Mouse (Mus musculus) thymus, postnatal 10 days (tissue): Measurements from ENCODE around the gene Atp2a3.

Source experiments
- DNase-seq, 2 experiments: peaks; one replicate each; pipeline ENCODE4 v3.0.0; 2021; ENCODE audit warnings: low spot score in 2 of 2

Atp2a3 gene

DNA sequence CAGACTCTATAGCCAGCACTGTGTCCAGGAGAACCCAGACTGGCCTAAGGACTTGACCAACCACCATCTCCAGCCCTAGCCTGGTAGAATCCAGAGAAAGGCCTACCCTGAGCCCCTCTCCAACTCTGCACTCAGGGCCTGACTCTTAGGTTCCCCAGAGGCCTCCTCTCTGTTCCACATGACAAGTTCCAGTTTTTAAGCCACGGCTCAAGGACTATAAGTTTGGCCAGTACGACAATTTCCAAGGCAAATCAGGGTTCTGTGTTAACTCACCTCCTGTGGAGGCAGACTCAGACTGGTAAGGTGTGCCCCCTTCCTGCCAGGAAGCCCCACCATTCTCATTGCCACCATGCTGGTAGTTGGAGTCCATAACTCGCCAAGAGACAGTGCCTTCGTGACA is 6.8 kb upstream of the Atp2a3 start:
- DNase-seq: no peak

DNA sequence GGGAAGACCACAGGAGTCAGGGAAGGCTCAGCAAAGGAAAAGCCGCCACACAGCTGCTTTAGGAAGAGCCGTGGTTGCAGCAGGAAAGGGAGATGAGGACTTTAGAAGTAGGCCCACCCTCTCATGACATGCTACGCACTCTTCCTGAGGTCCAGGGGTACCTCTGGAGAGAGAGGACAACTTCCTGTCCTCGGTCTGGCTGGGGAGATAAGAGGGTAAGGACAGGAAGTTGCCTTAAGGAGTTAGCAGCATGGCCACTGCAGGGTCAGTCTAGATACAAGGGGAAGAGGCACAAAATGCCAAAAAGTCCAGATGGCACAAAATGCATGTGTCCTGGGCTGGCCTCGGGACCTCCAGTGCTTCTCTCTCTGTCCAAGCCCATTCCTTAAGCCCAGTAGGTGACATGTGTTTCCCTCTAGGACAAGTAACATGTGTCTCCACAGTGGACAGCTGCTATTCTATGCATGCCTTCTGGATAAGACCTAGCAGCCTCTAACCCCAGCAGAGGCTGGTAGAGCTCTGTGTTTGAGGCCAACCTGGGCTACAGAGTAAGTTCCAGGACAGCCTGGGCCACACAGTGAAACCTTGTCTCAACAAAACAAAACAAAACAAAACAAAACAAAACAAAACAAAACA is 5.5 kb upstream of the Atp2a3 start:
- DNase-seq: no peak

DNA sequence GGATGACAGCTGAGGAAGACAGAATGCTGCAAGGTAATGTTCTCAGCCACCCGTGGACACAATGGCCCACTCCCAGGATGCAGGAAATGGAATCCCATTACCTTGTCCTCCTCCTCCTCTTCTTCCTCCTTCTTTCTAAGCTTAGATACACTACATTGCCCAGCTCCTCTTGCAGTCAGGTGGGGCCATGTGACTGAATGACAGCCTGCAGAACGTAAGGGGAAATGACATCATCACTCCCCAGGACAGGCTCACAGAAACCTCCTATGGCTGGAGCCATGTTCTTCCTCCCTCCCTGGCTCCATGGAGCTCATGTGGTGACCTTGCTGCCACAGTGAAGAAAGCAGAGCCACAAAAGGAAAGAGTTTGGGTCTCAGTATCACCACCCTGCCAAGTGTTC is 3.7 kb upstream of the Atp2a3 start:
- no peak for DNase-seq

- DNase-seq: no peak
Observed at GRCm38 (mm10) chr11:72959924-72960679, 867 bp upstream of the Atp2a3 start.

GRCm38 (mm10) chr11:72960723-72961071 is 272 bp upstream of the Atp2a3 start:
- DNase-seq: no peak

DNA sequence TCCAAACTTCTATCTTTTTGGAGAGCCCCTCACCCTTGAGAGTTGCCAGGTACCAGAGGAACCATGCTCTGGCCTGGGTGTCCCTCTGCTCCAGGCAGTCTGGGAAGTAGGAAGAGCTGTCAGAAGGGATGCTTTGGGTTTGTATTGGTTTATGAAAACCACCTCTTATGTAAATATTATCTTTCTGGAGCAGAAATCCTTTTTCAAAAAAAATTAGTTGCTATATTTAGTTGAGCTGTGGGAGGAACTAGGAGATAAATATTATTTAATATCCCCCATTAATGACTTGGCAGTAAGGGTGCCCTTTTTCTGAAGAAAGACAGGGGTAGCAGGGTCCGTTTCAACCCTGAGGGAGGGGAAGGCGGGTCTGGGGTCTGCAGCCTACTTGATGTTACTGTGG is 1.4 kb downstream of the Atp2a3 start:
- no peak for DNase-seq

DNA sequence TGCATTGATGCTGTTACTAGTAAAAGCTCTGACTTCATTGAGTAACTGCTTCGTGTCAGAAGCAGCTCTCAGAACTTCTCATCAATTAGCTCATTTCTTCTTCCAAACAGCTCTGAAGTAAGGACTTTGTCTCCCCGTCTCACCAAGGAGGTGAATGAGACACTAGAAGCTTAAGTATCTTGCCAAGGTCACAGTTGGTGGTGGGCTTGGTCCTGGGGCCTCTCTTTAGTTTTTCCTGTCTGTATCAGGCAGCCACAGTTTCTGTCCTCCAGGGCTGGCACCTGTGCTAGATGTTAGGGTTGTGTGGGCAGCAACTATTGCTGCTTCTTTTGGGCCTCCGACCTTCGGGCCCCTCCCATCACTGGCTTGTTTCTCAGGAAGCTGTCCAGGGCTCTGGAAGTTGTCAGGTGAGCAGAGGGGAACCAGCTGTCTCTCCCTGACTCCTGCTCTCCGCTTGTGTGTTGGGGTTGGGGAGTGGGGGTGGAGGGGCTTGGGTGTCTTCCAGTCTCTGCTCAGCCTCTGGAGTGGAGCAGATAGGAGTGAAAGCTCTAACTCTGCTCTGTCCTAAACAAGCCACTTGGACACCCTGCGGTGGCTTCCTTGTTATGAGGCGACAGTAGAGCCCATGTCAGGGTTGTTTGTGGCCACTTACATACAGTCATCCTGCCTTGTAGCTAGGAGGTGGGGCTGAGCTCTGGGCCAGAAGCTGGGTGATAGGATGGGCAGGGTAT is 2.3 kb downstream of the Atp2a3 start:
- DNase-seq: no peak

GRCm38 (mm10) chr11:72963789-72964294 is 2.9 kb downstream of the Atp2a3 start:
- no peak for DNase-seq

DNA sequence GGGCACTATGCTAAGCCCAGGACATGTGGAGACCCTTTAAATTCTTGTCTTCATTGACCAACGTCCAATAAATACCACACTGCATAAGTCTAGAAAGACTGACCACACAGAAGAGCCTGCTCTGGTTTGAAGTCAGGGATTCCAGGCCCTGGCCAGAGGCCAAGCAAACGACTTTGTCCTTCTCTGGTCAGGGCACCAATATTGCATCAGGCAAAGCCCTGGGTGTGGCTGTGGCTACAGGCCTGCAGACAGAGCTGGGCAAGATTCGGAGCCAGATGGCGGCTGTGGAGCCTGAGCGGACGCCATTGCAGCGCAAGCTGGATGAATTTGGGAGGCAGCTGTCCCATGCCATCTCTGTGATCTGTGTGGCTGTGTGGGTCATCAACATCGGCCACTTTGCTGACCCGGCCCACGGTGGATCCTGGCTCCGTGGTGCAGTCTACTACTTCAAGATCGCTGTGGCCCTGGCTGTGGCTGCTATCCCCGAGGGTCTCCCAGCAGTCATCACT is 14.1 kb downstream of the Atp2a3 start:
- DNase-seq: no peak

GRCm38 (mm10) chr11:72982516-72982915 is 21.5 kb downstream of the Atp2a3 start:
- DNase-seq: no peak

GRCm38 (mm10) chr11:72983283-72983682 is 22.3 kb downstream of the Atp2a3 start:
- peak in 1 of 2 experiments; percentile 36 for DNase-seq

DNA sequence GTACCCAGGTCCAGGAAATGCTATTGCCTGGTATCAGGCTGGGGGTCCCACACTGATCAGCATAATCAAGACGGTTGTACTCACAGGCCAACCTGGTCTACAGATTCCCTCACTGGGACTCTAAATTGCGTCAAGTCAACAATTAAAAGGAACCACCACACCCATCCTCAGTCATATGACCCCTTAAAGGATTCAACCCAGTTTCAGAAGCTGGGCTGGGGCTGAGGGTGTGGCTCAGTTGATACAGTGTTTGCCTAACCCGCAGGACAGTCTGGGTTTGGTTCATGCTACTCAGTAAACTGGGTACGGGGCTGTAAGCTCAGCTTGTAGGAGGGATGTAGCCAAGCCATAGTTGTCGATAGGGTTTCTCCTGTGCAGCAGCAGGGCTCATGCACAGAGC is 25.8 kb downstream of the Atp2a3 start:
- no peak for DNase-seq

GRCm38 (mm10) chr11:72987234-72987633 is 26.3 kb downstream of the Atp2a3 start:
- DNase-seq: no peak

DNA sequence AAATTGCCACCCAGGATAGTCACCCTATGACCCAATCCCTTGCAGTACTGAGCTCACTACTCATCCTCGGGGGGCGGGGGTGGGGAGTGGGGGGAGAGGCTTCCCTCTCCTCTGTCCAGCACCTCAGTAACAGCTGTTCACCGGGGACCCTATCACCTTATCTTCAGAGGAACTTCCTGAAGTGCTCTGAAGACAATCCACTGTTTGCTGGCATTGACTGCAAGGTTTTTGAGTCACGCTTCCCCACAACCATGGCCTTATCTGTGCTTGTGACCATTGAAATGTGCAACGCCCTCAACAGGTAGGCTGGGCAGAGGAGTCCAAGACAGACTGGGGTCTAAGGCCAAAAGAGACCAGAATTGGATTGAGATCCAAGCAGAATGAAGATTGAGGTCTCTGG is 26.8 kb downstream of the Atp2a3 start:
- DNase-seq: no peak

GRCm38 (mm10) chr11:72989044-72989443 is 28.1 kb downstream of the Atp2a3 start:
- DNase-seq: no peak

DNA sequence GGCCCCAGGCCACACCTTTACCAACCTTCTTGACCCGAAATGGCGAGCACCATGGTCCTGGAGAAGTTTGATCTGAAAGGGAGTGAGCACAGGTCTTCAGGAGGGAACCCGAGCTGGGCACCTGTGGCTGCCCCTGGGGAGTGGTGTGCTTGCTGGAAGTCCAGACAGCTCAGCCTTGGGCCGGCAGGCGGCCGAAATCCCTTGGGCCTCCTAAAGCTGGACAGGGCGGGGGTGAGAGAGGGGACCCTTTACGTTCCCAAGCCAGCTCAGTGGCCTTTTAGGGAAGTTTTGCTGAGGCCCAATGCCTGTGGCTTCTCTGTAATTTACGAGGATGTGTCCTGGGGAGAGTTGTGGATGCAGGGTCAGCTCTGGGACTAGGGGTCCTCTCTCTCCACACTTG is 29.7 kb downstream of the Atp2a3 start:
- DNase-seq: no peak

GRCm38 (mm10) chr11:72991961-72992360 is 31.0 kb downstream of the Atp2a3 start:
- no peak for DNase-seq

DNA sequence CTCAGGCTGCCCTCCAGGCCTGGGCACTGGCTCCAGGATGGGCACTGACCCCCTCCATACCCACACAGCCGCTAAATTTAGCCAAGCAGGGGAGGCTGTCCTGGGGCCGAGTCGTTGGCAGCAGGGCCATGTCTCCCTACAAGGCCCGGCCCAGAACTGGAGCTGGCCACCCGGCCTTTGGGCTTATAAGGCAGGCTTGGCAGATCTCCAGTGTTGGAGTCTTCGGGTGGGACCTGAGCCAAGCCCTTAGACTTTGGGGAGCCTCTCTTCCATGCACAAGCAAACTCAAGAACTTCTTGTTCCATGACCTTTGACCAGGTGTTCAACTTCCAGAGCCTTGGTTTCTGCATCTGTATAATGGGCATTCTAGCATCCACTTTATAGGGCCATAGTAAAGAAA is 35.4 kb downstream of the Atp2a3 start:
- no peak for DNase-seq

GRCm38 (mm10) chr11:72996781-72997180 is 35.8 kb downstream of the Atp2a3 start:
- no peak for DNase-seq

- no peak for DNase-seq
Observed at GRCm38 (mm10) chr11:72997529-72998326, 36.8 kb downstream of the Atp2a3 start.

GRCm38 (mm10) chr11:72998771-72999170 is 37.8 kb downstream of the Atp2a3 start, which contains the start of gene P2rx1:
Gene P2rx1 (plus strand): TSS chr11:72999103.
- DNase-seq: no peak

- DNase-seq: peak; percentile 44 to 77
Observed at GRCm38 (mm10) chr11:73001029-73001428, 40.1 kb downstream of the Atp2a3 start.
